Mouse (Mus musculus) left cerebral cortex, postnatal 36 days (tissue): ENCODE data around the gene Krt12. TPM values are rescaled to one million over a fixed set of nuclear protein-coding genes. Genes with fewer than 3 reads are reported as not detected.

ENCODE experiments used
- DNase-seq, 2 experiments: peaks; one replicate each; pipeline ENCODE4 v3.0.0; 2021 to 2022; ENCODE audit warnings: low spot score in 2 of 2, mixed read lengths in 1 of 2
- intact Hi-C: fragments of 180-260 bp; cut with DNase I; formaldehyde crosslinking; loops from one replicate; pipeline ENCODE4 v1.15.1; 2025
- total RNA-seq, 2 experiments: library from RNA; stranded (reverse); gene quantifications; 2 replicates each; pipeline ENCODE4 v1.2.3; 2021

The Krt12 gene
- total RNA-seq, 2 experiments from 2014 or later: 9.4 to 13.4 TPM

DNA sequence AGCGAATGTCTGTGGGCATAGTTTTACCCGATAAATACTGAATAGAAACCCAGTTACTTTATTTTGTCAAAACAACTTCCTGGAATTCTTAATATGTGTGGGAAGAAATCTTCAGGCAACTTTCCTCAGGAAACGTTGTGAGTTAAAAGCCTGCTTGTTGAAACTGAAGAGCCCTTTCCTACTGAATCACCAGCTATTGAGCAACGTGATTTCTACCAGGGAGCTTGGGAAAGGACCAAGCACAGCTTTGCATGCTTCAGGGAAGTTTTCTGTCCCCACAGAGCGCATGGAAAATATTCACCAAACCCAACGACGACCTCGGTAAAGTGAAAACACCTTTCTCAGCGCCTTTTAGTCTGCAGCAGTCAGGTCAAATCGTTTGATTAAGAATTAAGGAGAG lies 15.9 kb downstream of the Krt12 start:
- intact Hi-C loops: no loop called here
- no peak for DNase-seq

DNA sequence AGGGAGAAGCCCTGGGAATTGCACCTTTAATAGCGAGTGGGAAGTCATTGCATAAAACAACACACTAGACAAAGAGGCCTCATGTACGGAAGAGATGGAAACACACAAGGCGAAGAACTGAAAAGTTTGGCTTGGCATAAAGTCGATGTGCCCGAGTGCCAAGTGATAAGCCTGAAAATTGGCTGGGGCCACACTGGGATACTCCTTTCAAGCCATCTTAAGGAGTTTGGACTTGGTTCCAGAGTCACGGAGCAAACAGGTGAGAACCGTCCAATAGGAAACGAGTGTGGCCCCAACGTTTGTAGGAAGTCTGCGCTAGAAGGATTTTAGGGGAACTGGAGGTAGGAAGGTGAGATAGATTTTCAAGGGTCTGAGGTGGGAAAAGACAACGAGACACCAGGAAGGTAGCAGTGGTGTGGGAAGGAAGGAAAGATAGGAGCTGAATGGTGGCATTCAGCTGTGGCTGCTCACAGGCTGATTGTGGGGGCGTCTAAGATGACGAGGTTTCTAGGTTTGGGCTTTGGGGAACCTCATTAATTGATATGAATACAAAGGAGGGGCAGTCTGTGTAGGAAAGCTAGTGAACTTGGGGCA lies 22.0 kb downstream of the Krt12 start:
- DNase-seq: no peak
- intact Hi-C loops: no loop called here

- DNase-seq: no peak
- intact Hi-C loops: no loop called here
These were observed 23.2 kb downstream of the Krt12 start for GRCm38 (mm10) chr11:99398832-99399231.

- intact Hi-C loops: no loop called here
- DNase-seq: no peak
These were observed 24.0 kb downstream of the Krt12 start for GRCm38 (mm10) chr11:99398084-99398483.

DNA sequence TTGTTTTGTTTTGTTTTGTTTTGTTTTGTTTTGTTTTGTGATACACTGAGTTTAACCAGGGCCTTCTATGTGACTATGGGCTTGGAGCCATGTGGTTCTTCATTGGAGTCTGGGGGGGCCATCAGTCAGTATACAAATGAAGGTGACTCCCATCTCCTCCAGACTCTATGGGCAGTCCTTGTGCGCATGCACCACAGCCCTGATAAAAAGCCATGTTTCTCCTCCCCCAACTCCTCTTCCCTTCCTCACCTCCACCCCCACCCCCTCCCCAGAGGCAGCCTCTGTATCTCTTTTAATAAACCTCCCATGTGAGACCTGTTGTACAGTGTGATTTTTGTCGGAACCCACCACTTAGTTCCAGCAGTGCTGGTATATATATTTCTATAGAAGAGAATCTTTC lies 25.4 kb downstream of the Krt12 start:
- no peak for DNase-seq
- intact Hi-C loops: no loop called here

DNA sequence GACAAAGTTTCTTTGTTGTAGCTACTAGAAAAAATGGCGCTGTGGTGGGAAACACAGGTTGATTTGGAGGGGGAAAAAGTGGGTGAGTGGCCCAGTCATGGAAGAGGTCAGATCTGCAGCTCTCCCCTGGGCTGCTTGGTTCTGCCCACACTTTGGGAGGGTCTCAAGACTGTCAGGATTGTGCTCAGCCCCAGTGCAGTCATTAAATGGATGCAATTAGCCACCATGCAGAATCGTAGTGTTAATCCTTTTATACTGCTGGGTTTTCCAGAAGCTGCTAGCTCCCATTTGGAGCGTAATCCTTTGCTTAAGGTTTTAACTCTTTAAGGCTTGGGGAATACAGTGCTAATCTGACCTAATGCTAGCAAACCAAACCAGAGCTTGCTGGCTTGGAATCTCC lies 26.0 kb downstream of the Krt12 start:
- intact Hi-C loops: no loop called here
- DNase-seq: no peak

DNA sequence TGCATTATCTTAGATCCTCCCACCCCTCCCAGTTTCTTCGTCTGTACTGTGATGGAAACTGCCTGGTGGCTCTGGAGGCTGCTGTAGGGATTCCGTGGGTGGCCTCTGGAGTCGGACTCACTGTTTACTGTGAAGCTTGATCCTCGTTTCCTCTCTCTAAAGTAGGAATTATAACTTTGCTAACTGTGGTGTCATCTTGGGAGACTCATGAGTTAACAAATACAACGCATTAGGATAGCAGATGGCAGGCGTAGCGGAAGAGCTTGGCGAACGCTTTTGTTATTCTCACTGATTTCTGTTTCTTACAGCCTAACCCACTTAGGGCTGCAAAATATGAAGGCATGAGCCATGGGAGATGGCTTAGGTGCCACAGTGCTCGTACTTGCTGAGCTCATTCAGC lies 29.6 kb downstream of the Krt12 start:
- peak in 1 of 2 experiments; percentile 32 for DNase-seq
- intact Hi-C loops: no loop called here

- intact Hi-C loops: no loop called here
- no peak for DNase-seq
These were observed 30.7 kb downstream of the Krt12 start for GRCm38 (mm10) chr11:99391375-99391774.

- intact Hi-C loops: no loop called here
These were observed 31.2 kb downstream of the Krt12 start for GRCm38 (mm10) chr11:99390866-99391265.

GRCm38 (mm10) chr11:99389264-99389663 lies 32.8 kb downstream of the Krt12 start, which contains the start of gene Krt10:
Gene Krt10, minus strand, starts transcription at chr11:99389364.
- intact Hi-C loops: loop anchor here (10.0 kb wide), 3 partner anchors 186 to 776 kb away; no protein-coding TSS in a partner anchor
- no peak for DNase-seq

More at GRCm38 (mm10) chr11:99390866-99391265, 31.2 kb downstream of the Krt12 start:
- DNase-seq: no peak

DNA sequence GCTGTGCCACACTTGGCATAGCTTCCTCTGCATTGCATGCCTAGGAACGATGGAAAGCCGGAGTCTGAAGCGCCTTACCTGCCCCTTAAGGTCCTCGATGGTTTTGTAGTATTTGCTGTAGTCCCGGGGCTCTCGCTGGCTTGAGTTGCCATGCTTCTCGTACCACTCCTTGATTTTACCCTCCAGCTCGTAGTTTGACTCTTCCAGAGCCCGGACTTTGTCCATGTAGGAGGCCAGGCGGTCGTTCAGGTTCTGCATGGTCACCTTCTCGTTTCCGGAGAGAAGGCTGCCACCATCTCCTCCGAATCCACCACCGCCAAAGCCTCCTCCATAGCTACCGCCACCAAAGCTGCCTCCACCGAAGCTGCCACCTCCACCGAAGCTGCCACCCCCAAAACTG lies 33.4 kb downstream of the Krt12 start:
- intact Hi-C loops: loop anchor here (10.0 kb wide), 3 partner anchors 186 to 776 kb away; no protein-coding TSS in a partner anchor
- no peak for DNase-seq

- peak; percentile 90 to 92 for DNase-seq
- intact Hi-C loops: loop anchor here (10.0 kb wide), 3 partner anchors 189 to 779 kb away; no protein-coding TSS in a partner anchor
These were observed 36.0 kb downstream of the Krt12 start for GRCm38 (mm10) chr11:99385813-99386721.

DNA sequence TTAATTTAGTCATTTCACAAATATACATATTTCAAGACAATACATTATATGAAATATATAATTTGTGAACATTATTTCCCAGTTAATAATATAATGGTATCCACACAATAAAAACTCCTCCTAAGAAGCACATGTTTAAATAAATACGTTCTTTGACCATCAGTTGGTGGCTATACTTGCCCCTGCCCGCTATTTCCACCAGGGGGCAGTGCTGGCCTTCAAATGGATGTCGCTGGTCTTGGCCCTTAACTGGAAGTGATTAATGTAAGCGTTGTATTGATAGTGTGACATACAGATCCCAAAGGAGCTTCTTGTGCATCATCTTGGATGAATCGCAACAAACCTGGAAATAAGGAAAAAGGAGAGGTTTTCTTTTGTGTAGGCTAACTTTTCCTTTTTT lies 42.5 kb downstream of the Krt12 start:
- intact Hi-C loops: loop anchor here (1.0 to 5.0 kb wide), 2 partner anchors 84 to 918 kb away; no protein-coding TSS in a partner anchor
- peak; percentile 49 to 71 for DNase-seq

GRCm38 (mm10) chr11:99374803-99375202 lies 47.3 kb downstream of the Krt12 start, which contains the start of gene Krt28:
Gene Krt28, minus strand, starts transcription at chr11:99374903.
- no peak for DNase-seq
- intact Hi-C loops: loop anchor here (5.0 kb wide), 1 partner anchor 922 kb away; no protein-coding TSS in a partner anchor

GRCm38 (mm10) chr11:99369853-99370451 lies 52.1 kb downstream of the Krt12 start:
- DNase-seq: peak; percentile 52 to 61
- intact Hi-C loops: loop anchor here (10.0 kb wide), 1 partner anchor 185 kb away; no protein-coding TSS in a partner anchor

DNA sequence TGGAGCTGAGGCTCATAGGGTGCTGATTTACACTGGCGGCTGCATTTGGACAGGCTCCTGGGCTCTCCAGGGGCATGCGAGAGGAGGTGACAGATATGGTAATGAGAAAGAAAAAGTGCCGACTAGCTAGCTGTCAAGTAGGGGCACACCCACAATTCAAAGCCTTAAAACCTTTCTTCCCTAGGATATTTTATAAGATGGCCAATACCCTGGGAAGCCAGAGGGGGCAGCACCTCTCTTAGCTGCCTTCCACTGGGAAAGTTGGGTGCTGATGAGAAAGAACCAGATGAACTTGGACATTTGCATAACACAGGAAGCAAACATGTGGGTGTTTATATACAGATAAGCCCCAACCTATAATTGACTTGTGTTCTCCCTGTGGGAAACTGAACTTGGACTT lies 52.8 kb downstream of the Krt12 start:
- DNase-seq: no peak
- intact Hi-C loops: loop anchor here (10.0 kb wide), 1 partner anchor 184 kb away; no protein-coding TSS in a partner anchor

- intact Hi-C loops: loop anchor here (10.0 kb wide), 1 partner anchor 182 kb away; no protein-coding TSS in a partner anchor
- no peak for DNase-seq
These were observed 55.3 kb downstream of the Krt12 start for GRCm38 (mm10) chr11:99366791-99367190.
